Mouse (Mus musculus): ENCODE measurements around the gene Fam57a. TPM values are rescaled to one million over a fixed set of nuclear protein-coding genes. Genes with fewer than 3 reads are reported as not detected.

Fam57a gene
- total RNA-seq, 2 experiments from 2014 or later, result 1.4 to 2.0 TPM

- TF ChIP-seq CTCF (IDR thresholded peaks at IDR 0.05), result no peak
- intact Hi-C loops (cut with DNase I), result no loop called here
Measured at GRCm38 (mm10) chr11:76154200-76154599, 25.3 kb upstream of the Fam57a start.

GRCm38 (mm10) chr11:76154861-76155260 lies 24.6 kb upstream of the Fam57a start:
- Histone ChIP-seq H3K27ac (no peak overlapping the region), H3K4me3 (no peak overlapping the region)
- no peak for DNase-seq
- TF ChIP-seq CTCF (IDR thresholded peaks at IDR 0.05), result no peak
- intact Hi-C loops (cut with DNase I), result no loop called here

More at GRCm38 (mm10) chr11:76154200-76154599, 25.3 kb upstream of the Fam57a start:
- DNase-seq, result no peak
- H3K27ac ChIP-seq, result no peak overlapping the region
- no peak overlapping the region for H3K4me3 ChIP-seq

- no peak for DNase-seq
- intact Hi-C loops (cut with DNase I), result no loop called here
- TF ChIP-seq CTCF (IDR thresholded peaks at IDR 0.05), result no peak
- H3K27ac ChIP-seq, result peak overlapping the region; percentile 44
- no peak overlapping the region for H3K4me3 ChIP-seq
Measured at GRCm38 (mm10) chr11:76158375-76158774, 21.1 kb upstream of the Fam57a start.

- DNase-seq, result no peak
- H3K4me3 ChIP-seq, result no peak overlapping the region
- TF ChIP-seq CTCF (IDR thresholded peaks at IDR 0.05), result no peak
- peak overlapping the region; percentile 43; the same call in 1 of the 2 replicates for H3K27ac ChIP-seq
- intact Hi-C loops (cut with DNase I), result loop anchor here (10.0 kb wide), 1 partner anchor 445 kb away; no protein-coding TSS in a partner anchor
Measured at GRCm38 (mm10) chr11:76160251-76160650, 19.2 kb upstream of the Fam57a start.

GRCm38 (mm10) chr11:76166657-76167056 lies 12.8 kb upstream of the Fam57a start:
- intact Hi-C loops (cut with DNase I), result loop anchor here (1.0 to 10.0 kb wide), 5 partner anchors 80 to 452 kb away; partner anchors contain the start of gene Rflnb
- no peak for TF ChIP-seq CTCF (IDR thresholded peaks at IDR 0.05)
- DNase-seq, result no peak
- Histone ChIP-seq H3K27ac (peak overlapping the region; percentile 41; the same call in 1 of the 2 replicates), H3K4me3 (no peak overlapping the region)

GRCm38 (mm10) chr11:76167079-76167765 lies 12.2 kb upstream of the Fam57a start:
- intact Hi-C loops (cut with DNase I), result loop anchor here (1.0 to 10.0 kb wide), 5 partner anchors 81 to 452 kb away; partner anchors contain the start of gene Rflnb
- no peak overlapping the region for H3K4me3 ChIP-seq
- peak; percentile 65 for DNase-seq

GRCm38 (mm10) chr11:76168976-76169375 lies 10.5 kb upstream of the Fam57a start:
- DNase-seq, result peak; percentile 62
- TF ChIP-seq CTCF (IDR thresholded peaks at IDR 0.05), result no peak
- intact Hi-C loops (cut with DNase I), result loop anchor here (5.0 to 10.0 kb wide), 4 partner anchors 142 to 454 kb away; partner anchors contain the start of gene Rflnb
- no peak overlapping the region for H3K27ac ChIP-seq
- H3K4me3 ChIP-seq, result no peak overlapping the region

More at GRCm38 (mm10) chr11:76167079-76167765, 12.2 kb upstream of the Fam57a start:
- peak overlapping the region; percentile 41; the same call in 1 of the 2 replicates for H3K27ac ChIP-seq
- TF ChIP-seq CTCF (IDR thresholded peaks at IDR 0.05), result peak; percentile 82

- intact Hi-C loops (cut with DNase I), result no loop called here
- no peak overlapping the region for H3K4me3 ChIP-seq
- no peak overlapping the region for H3K27ac ChIP-seq
- TF ChIP-seq CTCF (IDR thresholded peaks at IDR 0.05), result no peak
- DNase-seq, result no peak
Measured at GRCm38 (mm10) chr11:76170207-76170606, 9.3 kb upstream of the Fam57a start.

- no peak for TF ChIP-seq CTCF (IDR thresholded peaks at IDR 0.05)
- peak; percentile 31 for DNase-seq
Measured at GRCm38 (mm10) chr11:76178726-76179494, 561 bp upstream of the Fam57a start.

GRCm38 (mm10) chr11:76180146-76180540 lies 672 bp downstream of the Fam57a start:
- Histone ChIP-seq H3K4me3 (peak overlapping the region; percentile 84), H3K27ac (peak overlapping the region; percentile 92)
- TF ChIP-seq CTCF (IDR thresholded peaks at IDR 0.05), result no peak
- intact Hi-C loops (cut with DNase I), result loop anchor here (2.0 kb wide), 2 partner anchors 21 to 37 kb away; partner anchors contain the start of genes Dbil5 and Gemin4
- no peak for DNase-seq

More at GRCm38 (mm10) chr11:76178726-76179494, 561 bp upstream of the Fam57a start:
- Histone ChIP-seq H3K4me3 (peak overlapping the region; percentile 84), H3K27ac (peak overlapping the region; percentile 92)
- intact Hi-C loops (cut with DNase I), result loop anchor here (5.0 kb wide), 1 partner anchor 228 kb away; the partner anchor contains the start of gene Timm22

- no peak for TF ChIP-seq CTCF (IDR thresholded peaks at IDR 0.05)
- H3K4me3 ChIP-seq, result no peak overlapping the region
- DNase-seq, result no peak
- intact Hi-C loops (cut with DNase I), result no loop called here
- no peak overlapping the region for H3K27ac ChIP-seq
Measured at GRCm38 (mm10) chr11:76183745-76184144, 4.3 kb downstream of the Fam57a start.

GRCm38 (mm10) chr11:76186908-76187307 lies 7.4 kb downstream of the Fam57a start:
- H3K27ac ChIP-seq, result no peak overlapping the region
- intact Hi-C loops (cut with DNase I), result no loop called here
- no peak for DNase-seq
- peak; percentile 11; the same call in 1 of the 2 replicates for TF ChIP-seq CTCF (IDR thresholded peaks at IDR 0.05)
- H3K4me3 ChIP-seq, result no peak overlapping the region
